ENCODE assay signal across 9 mouse cellular contexts in genomic region chr6:82714243-82714642, GRCm38 (mm10). TPM values are rescaled to one million over a fixed set of nuclear protein-coding genes. Genes with fewer than 3 reads are reported as not detected.
A peak's percentile ranks its signal among the peaks of the same experiment; 100 is the strongest.
DNase-seq lines count a peak whose midpoint lies in the region; ATAC-seq lines count a peak whose summit lies in the region.
"Had no signal": no experiment of that assay in that cellular context is flagged by ENCODE, and none has a peak within 500 bp of the region (broad histone marks: within the 10 kb centered on the region; RNA-seq: fewer than 3 reads in every experiment).

No protein-coding gene starts in this region.

- ATAC-seq in hindbrain, embryonic 14.5 days (ENCODE audit: low FRiP score), result peak; percentile 66; the same call in 1 of the 2 replicates
- ATAC-seq in megakaryocyte, adult 5-6 weeks (ENCODE audit: poor library complexity, severe bottlenecking), result peak; percentile 91

- H3K9me3 ChIP-seq in hindbrain, embryonic 14.5 days (ENCODE audit: control insufficient read depth, low read length), result no peaks in the 10 kb centered on the region

- H3K27ac ChIP-seq in hindbrain, embryonic 14.5 days, result no peak overlapping the region

- no peak overlapping the region for H3K4me2 ChIP-seq in hindbrain, embryonic 14.5 days (replicated peaks)

- H3K4me3 ChIP-seq in hindbrain, embryonic 14.5 days (replicated peaks; ENCODE audit: low read length), result no peak overlapping the region
- H3K4me3 ChIP-seq: myocyte had no signal

- no peaks in the 10 kb centered on the region for H3K27me3 ChIP-seq in hindbrain, embryonic 14.5 days (ENCODE audit: control insufficient read depth, insufficient read depth, low read length)

- no peaks in the 10 kb centered on the region; the same call in 1 of the 2 replicates for H3K4me1 ChIP-seq in hindbrain, embryonic 14.5 days (replicated peaks; ENCODE audit: control insufficient read depth, insufficient read depth, low read length)

- WGBS in hindbrain, embryonic 14.5 days, result 22% methylated on average over 3 of the region's 3 CpGs

- no peaks in the 10 kb centered on the region for H3K36me3 ChIP-seq in hindbrain, embryonic 14.5 days (replicated peaks; ENCODE audit: control insufficient read depth, insufficient read depth)

- DNase-seq in T-cell, adult 2 months (ENCODE audit: low spot score), result peak; percentile 70
- DNase-seq in cerebellum, adult 9-11 months, result peak; percentile 55
- DNase-seq in frontal cortex, postnatal 14 days (ENCODE audit: low spot score in 2 of 2), result peak; percentile 61 to 76
- peak; percentile 76 for DNase-seq in hindbrain, embryonic 14.5 days (ENCODE audit: low spot score)
- DNase-seq in layer of hippocampus, postnatal 25 days (ENCODE audit: extremely low spot score in 1 of 2, low spot score in 1 of 2), result peak; percentile 68 to 84
- DNase-seq in right cerebral cortex, adult 18-20 months, result peak; percentile 70
- DNase-seq in urinary bladder, adult 2 months (ENCODE audit: low spot score), result peak; percentile 40

- H3K9ac ChIP-seq in hindbrain, embryonic 14.5 days, result no peak overlapping the region

RNA-seq across cellular contexts. Expression of gene Pole4, which starts 9.1 kb away (rescaled TPM):
- polyA plus RNA-seq in hindbrain, embryonic 14.5 days (2014; fragmentation: Nextera tagmentation; extraction: Ambion mirVana), result 145 and 157 TPM in 2 replicates
- total RNA-seq in layer of hippocampus, postnatal 25 days (2021), result 10 to 100 TPM; 40.2 to 40.3 TPM
- 57.2 and 72.8 TPM in 2 replicates for total RNA-seq in megakaryocyte, adult 5-6 weeks (2015)
- 28.1 and 28.6 TPM in 2 replicates for total RNA-seq in megakaryocyte, adult 5-6 weeks (2017)
- 28.1 and 33.5 TPM in 2 replicates for polyA plus RNA-seq in urinary bladder, adult 2 months (2012; rRNA removed)
